Mouse (Mus musculus) layer of hippocampus, adult 2 months (tissue): ENCODE data around the gene Ccdc7a. TPM values are rescaled to one million over a fixed set of nuclear protein-coding genes. Genes with fewer than 3 reads are reported as not detected.
A peak's percentile ranks its signal among the peaks of the same experiment; 100 is the strongest.
"Not testable (repeated sequence)": the region's sequence is repeated elsewhere in the genome, so short reads cannot be mapped to it uniquely, and the experiment has no call there.

Experiments
- DNase-seq, 2 experiments: peaks; one replicate each; pipeline ENCODE4 v3.0.0; 2022; ENCODE audit warnings: low spot score in 2 of 2
- H3K27ac ChIP-seq: fragments of 200-600 bp; 2 replicates; pipeline ENCODE4 v1.8.1; 2022
- H3K4me3 ChIP-seq: fragments of 200-600 bp; 2 replicates; pipeline ENCODE4 v1.8.1; 2022; ENCODE audit warnings: mild to moderate bottlenecking
- CTCF ChIP-seq: fragments of 200-600 bp; conservative IDR thresholded peaks from 2 replicates; pipeline ENCODE4 v1.8.1; 2022; ENCODE audit warnings: antibody characterized with exemption, mild to moderate bottlenecking, moderate library complexity
- long read RNA-seq, 2 experiments: library from polyadenylated mRNA; stranded (forward); transcript quantifications; one replicate each; pipeline ENCODE4 v2.0.0; 2021; ENCODE audit warnings: borderline mapping rate in 2 of 2
- total RNA-seq, 2 experiments: library from RNA; stranded (reverse); gene quantifications; 2 replicates each; pipeline ENCODE4 v1.2.3; 2021

Gene Ccdc7a
- not detected for total RNA-seq
- long read RNA-seq, experiment 1: 0 reads
- long read RNA-seq, experiment 2, partial matches to known transcripts: 0 of 1 reads
- long read RNA-seq, experiment 2, other reads (novel, unspliced or antisense): 1 of 1 reads

GRCm38 (mm10) chr8:129065417-129065816 lies at the start of gene Ccdc7a:
Gene Ccdc7a, minus strand, starts transcription at chr8:129065517.
- H3K4me3 ChIP-seq, H3K27ac ChIP-seq, DNase-seq: not testable (repeated sequence)

- DNase-seq, H3K4me3 ChIP-seq, H3K27ac ChIP-seq: not testable (repeated sequence)
These were observed 1.5 kb upstream of the Ccdc7a start, which contains the start of gene Ccdc7b for GRCm38 (mm10) chr8:129066834-129067233. Gene Ccdc7b, plus strand, starts transcription at chr8:129067134.

- TF ChIP-seq CTCF: no peak
- Histone ChIP-seq H3K27ac (no peak overlapping the region), H3K4me3 (no peak overlapping the region)
- DNase-seq: no peak
These were observed 73.9 kb downstream of the Ccdc7a start for GRCm38 (mm10) chr8:128991389-128991788.

- not testable (repeated sequence) for H3K27ac ChIP-seq, DNase-seq
These were observed 116.4 kb downstream of the Ccdc7a start for GRCm38 (mm10) chr8:128948941-128949340.

GRCm38 (mm10) chr8:128941022-128941641 lies 124.2 kb downstream of the Ccdc7a start:
- TF ChIP-seq CTCF: peak; percentile 79
- peak; percentile 14 to 50 for DNase-seq
- not testable (repeated sequence) for H3K27ac ChIP-seq, H3K4me3 ChIP-seq

More at GRCm38 (mm10) chr8:128948941-128949340, 116.4 kb downstream of the Ccdc7a start:
- H3K4me3 ChIP-seq: not testable (repeated sequence)

- H3K4me3 ChIP-seq: no peak overlapping the region
- no peak for TF ChIP-seq CTCF
- no peak overlapping the region for H3K27ac ChIP-seq
- DNase-seq: no peak
These were observed 131.9 kb downstream of the Ccdc7a start for GRCm38 (mm10) chr8:128933446-128933845.

GRCm38 (mm10) chr8:128882719-128883118 lies 182.6 kb downstream of the Ccdc7a start:
- H3K27ac ChIP-seq: no peak overlapping the region
- no peak for TF ChIP-seq CTCF
- DNase-seq: no peak
- H3K4me3 ChIP-seq: no peak overlapping the region

GRCm38 (mm10) chr8:128843749-128844148 lies 221.6 kb downstream of the Ccdc7a start:
- TF ChIP-seq CTCF: no peak
- Histone ChIP-seq H3K27ac (no peak overlapping the region), H3K4me3 (no peak overlapping the region)
- no peak for DNase-seq

GRCm38 (mm10) chr8:128812521-128812920 lies 252.8 kb downstream of the Ccdc7a start:
- Histone ChIP-seq H3K4me3 (no peak overlapping the region), H3K27ac (no peak overlapping the region)
- no peak for DNase-seq
- TF ChIP-seq CTCF: no peak

- Histone ChIP-seq H3K4me3 (no peak within 1 kb of the TSS), H3K27ac (no peak within 1 kb of the TSS)
- TF ChIP-seq CTCF: no peak
- no peak for DNase-seq
These were observed 266.7 kb downstream of the Ccdc7a start, which contains the start of gene Gm3952 for GRCm38 (mm10) chr8:128798594-128798993. Gene Gm3952, minus strand, starts transcription at chr8:128798694.

- no peak overlapping the region for H3K4me3 ChIP-seq
- DNase-seq: no peak
- peak overlapping the region; percentile 54; the same call in 1 of the 2 replicates for H3K27ac ChIP-seq
- TF ChIP-seq CTCF: no peak
These were observed 329.6 kb downstream of the Ccdc7a start for GRCm38 (mm10) chr8:128735692-128736091.

- Histone ChIP-seq H3K4me3 (no peak overlapping the region), H3K27ac (peak overlapping the region; percentile 54; the same call in 1 of the 2 replicates)
- peak in 1 of 2 experiments; percentile 14 for DNase-seq
- no peak for TF ChIP-seq CTCF
These were observed 331.2 kb downstream of the Ccdc7a start for GRCm38 (mm10) chr8:128734118-128734517.

GRCm38 (mm10) chr8:128732254-128732653 lies 333.1 kb downstream of the Ccdc7a start:
- no peak overlapping the region for H3K4me3 ChIP-seq
- DNase-seq: no peak
- peak overlapping the region; percentile 52; the same call in 1 of the 2 replicates for H3K27ac ChIP-seq
- no peak for TF ChIP-seq CTCF

- TF ChIP-seq CTCF: no peak
- Histone ChIP-seq H3K4me3 (no peak overlapping the region), H3K27ac (no peak overlapping the region)
- DNase-seq: no peak
These were observed 338.1 kb downstream of the Ccdc7a start for GRCm38 (mm10) chr8:128727213-128727612.
